19 mouse cellular contexts compared by ENCODE assay signal in the genomic region with DNA sequence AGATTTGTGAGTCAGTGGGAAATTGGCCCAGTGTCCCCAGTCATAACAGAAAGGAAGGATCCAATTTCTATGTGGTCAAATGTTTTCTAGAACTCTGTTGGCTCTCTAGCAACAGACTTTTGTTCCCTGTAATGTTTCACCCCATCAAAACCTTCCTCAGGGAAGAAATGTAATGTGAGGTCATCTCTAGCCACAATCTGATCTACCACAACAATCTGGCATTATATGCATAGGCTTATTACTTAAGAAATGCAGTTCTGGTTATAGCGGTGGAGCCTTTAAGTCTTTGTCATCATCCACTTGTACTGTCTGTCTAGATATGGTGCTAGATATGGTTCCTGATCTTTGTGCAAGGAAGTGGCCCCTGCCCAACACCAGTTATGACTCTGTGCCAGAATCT.
"Had no signal": no experiment of that assay in that cellular context is flagged by ENCODE, and none has a peak within 500 bp of the region (broad histone marks: within the 10 kb centered on the region; RNA-seq: fewer than 3 reads in every experiment).

No protein-coding gene starts in this region.

- ATAC-seq: midbrain, embryonic 15.5 days had no signal

- H3K4me1 ChIP-seq: kidney, embryonic 15.5 days; liver, embryonic 15.5 days; lung, embryonic 15.5 days had no signal

- DNase-seq: kidney, adult 11 months; kidney, adult 8-10 months; kidney, postnatal 10 days; kidney, postnatal 4 days; layer of hippocampus, adult 9-11 months; lung, adult 18-20 months; lung, postnatal 14 days; right cerebral cortex, adult 18-20 months; right cerebral cortex, postnatal 14 days; right cerebral cortex, postnatal 4 days; thymus, postnatal 25 days had no signal

- H3K4me3 ChIP-seq: kidney, embryonic 15.5 days; liver, embryonic 15.5 days; lung, embryonic 15.5 days; midbrain, embryonic 12.5 days; midbrain, embryonic 15.5 days; neural tube, embryonic 12.5 days; neural tube, embryonic 15.5 days had no signal

- H3K27ac ChIP-seq: kidney, embryonic 15.5 days; liver, embryonic 15.5 days; lung, embryonic 15.5 days; midbrain, embryonic 12.5 days; midbrain, embryonic 15.5 days; neural tube, embryonic 12.5 days; neural tube, embryonic 15.5 days; stomach, postnatal 0 days had no signal
